Mouse (Mus musculus) embryonic facial prominence, embryonic 12.5 days (tissue): ENCODE results near the gene Ccdc151. TPM values are rescaled to one million over a fixed set of nuclear protein-coding genes. Genes with fewer than 3 reads are reported as not detected.

Experiments
- ATAC-seq: fragments of 200-750 bp; cut with Nextera tagmentation; 2 replicates; pipeline ENCODE4 v1.8.0; 2017; ENCODE audit not compliant: insufficient number of reproducible peaks, insufficient read depth, low FRiP score, low TSS enrichment
- H3K27ac ChIP-seq: fragments of 300-500 bp; sonication (generic); 2 replicates; pipeline ENCODE4 v1.5.1; 2016; ENCODE audit warnings: mild to moderate bottlenecking
- H3K27me3 ChIP-seq: fragments of 300-500 bp; sonication (generic); 2 replicates; pipeline ENCODE4 v1.6.1; 2016; ENCODE audit warnings: mild to moderate bottlenecking, moderate library complexity
- H3K36me3 ChIP-seq: fragments of 300-500 bp; sonication (generic); 2 replicates; pipeline ENCODE4 v1.6.1; 2016; ENCODE audit warnings: mild to moderate bottlenecking
- H3K4me1 ChIP-seq: fragments of 300-500 bp; sonication (generic); 2 replicates; pipeline ENCODE4 v1.6.1; 2016
- H3K4me2 ChIP-seq: fragments of 300-500 bp; sonication (generic); replicated peaks from 2 replicates; pipeline ENCODE4 v1.6.1; 2016; ENCODE audit warnings: mild to moderate bottlenecking, moderate library complexity
- H3K4me3 ChIP-seq: fragments of 300-500 bp; sonication (generic); 2 replicates; pipeline ENCODE4 v1.5.1; 2016; ENCODE audit warnings: mild to moderate bottlenecking
- H3K9ac ChIP-seq: fragments of 300-500 bp; sonication (generic); 2 replicates; pipeline ENCODE4 v1.6.1; 2016; ENCODE audit warnings: mild to moderate bottlenecking, moderate library complexity
- H3K9me3 ChIP-seq: fragments of 300-500 bp; sonication (generic); 2 replicates; pipeline ENCODE4 v1.6.1; 2016; ENCODE audit warnings: mild to moderate bottlenecking, moderate library complexity
- WGBS: fragments of 180-500 bp; shearing (Covaris S2); methylation state at CpG from one replicate; pipeline ENCODE4 v1.1.7; 2016; 5-methylcytosine and 5-hydroxymethylcytosine counted together
- polyA plus RNA-seq: library from polyadenylated mRNA; unstranded; fragments of >200 nt; fragmentation: Nextera tagmentation; extraction: Ambion mirVana; gene quantifications from 2 replicates; pipeline ENCODE4 v1.2.1, GENCODE M21; 2016

The Ccdc151 gene
- polyA plus RNA-seq, 1 experiment from 2014 or later, result 2.0 TPM

- no peaks in the 10 kb centered on the region for H3K9me3 ChIP-seq
- no peaks in the 10 kb centered on the region for H3K36me3 ChIP-seq
- H3K4me1 ChIP-seq, result peaks cover 19% of the 10 kb centered on the region
- H3K4me3 ChIP-seq, result no peak overlapping the region
- H3K4me2 ChIP-seq, result no peak overlapping the region
- peaks cover 66% of the 10 kb centered on the region for H3K27me3 ChIP-seq
- WGBS, result 81% methylated on average over 4 of the region's 4 CpGs
- H3K27ac ChIP-seq, result no peak overlapping the region
- H3K9ac ChIP-seq, result no peak overlapping the region
- ATAC-seq, result no peak
These were observed 10.2 kb downstream of the Ccdc151 start for GRCm38 (mm10) chr9:21992227-21992626.

- H3K4me3 ChIP-seq, result peak within 1 kb of the TSS; percentile 32
- no peaks in the 10 kb centered on the region for H3K36me3 ChIP-seq
- H3K9ac ChIP-seq, result peak within 1 kb of the TSS; percentile 36
- H3K27me3 ChIP-seq, result peaks cover 91% of the 10 kb centered on the region
- under 1% methylated on average over 42 of the region's 42 CpGs for WGBS
- peak within 1 kb of the TSS; percentile 64 for H3K4me2 ChIP-seq
- no peak for ATAC-seq
- H3K27ac ChIP-seq, result no peak within 1 kb of the TSS
- no peaks in the 10 kb centered on the region for H3K9me3 ChIP-seq
- H3K4me1 ChIP-seq, result peaks cover 19% of the 10 kb centered on the region
These were observed 13.0 kb downstream of the Ccdc151 start, which contains the start of gene Rgl3 for GRCm38 (mm10) chr9:21989230-21990110. Gene Rgl3, minus strand, starts transcription at chr9:21989446.

- Histone ChIP-seq H3K9me3 (no peaks in the 10 kb centered on the region), H3K4me3 (peak overlapping the region; percentile 32), H3K9ac (peak overlapping the region; percentile 36), H3K27me3 (peaks cover 91% of the 10 kb centered on the region), H3K36me3 (no peaks in the 10 kb centered on the region), H3K4me2 (peak overlapping the region; percentile 64), H3K4me1 (peaks cover 19% of the 10 kb centered on the region), H3K27ac (no peak overlapping the region)
- WGBS, result 2% methylated on average over 32 of the region's 32 CpGs
- no peak for ATAC-seq
These were observed 13.9 kb downstream of the Ccdc151 start for GRCm38 (mm10) chr9:21988421-21989101.

GRCm38 (mm10) chr9:21987592-21988342 is 14.7 kb downstream of the Ccdc151 start:
- no peak overlapping the region for H3K9ac ChIP-seq
- ATAC-seq, result no peak

GRCm38 (mm10) chr9:21983911-21984310 is 18.5 kb downstream of the Ccdc151 start:
- H3K4me3 ChIP-seq, result no peak overlapping the region
- peaks cover 46% of the 10 kb centered on the region for H3K27me3 ChIP-seq
- no peaks in the 10 kb centered on the region for H3K36me3 ChIP-seq
- WGBS, result 18% methylated on average over 3 of the region's 3 CpGs
- no peak overlapping the region for H3K9ac ChIP-seq
- no peaks in the 10 kb centered on the region for H3K9me3 ChIP-seq
- H3K27ac ChIP-seq, result no peak overlapping the region
- no peak for ATAC-seq
- peaks cover 9% of the 10 kb centered on the region for H3K4me1 ChIP-seq
- no peak overlapping the region for H3K4me2 ChIP-seq

More at GRCm38 (mm10) chr9:21987592-21988342, 14.7 kb downstream of the Ccdc151 start:
- Histone ChIP-seq H3K36me3 (no peaks in the 10 kb centered on the region), H3K4me1 (peaks cover 19% of the 10 kb centered on the region), H3K4me3 (peak overlapping the region; percentile 32; the same call in 1 of the 2 replicates), H3K27ac (no peak overlapping the region), H3K4me2 (peak overlapping the region; percentile 64), H3K27me3 (peaks cover 84% of the 10 kb centered on the region), H3K9me3 (no peaks in the 10 kb centered on the region)
- 8% methylated on average over 36 of the region's 36 CpGs for WGBS

GRCm38 (mm10) chr9:21978398-21979128 is 23.9 kb downstream of the Ccdc151 start:
- H3K4me1 ChIP-seq, result no peaks in the 10 kb centered on the region
- no peak overlapping the region for H3K4me3 ChIP-seq
- H3K4me2 ChIP-seq, result no peak overlapping the region
- 94% methylated on average over 4 of the region's 4 CpGs for WGBS
- H3K27me3 ChIP-seq, result no peaks in the 10 kb centered on the region
- H3K9ac ChIP-seq, result no peak overlapping the region
- H3K36me3 ChIP-seq, result no peaks in the 10 kb centered on the region
- ATAC-seq, result no peak
- H3K27ac ChIP-seq, result no peak overlapping the region
- no peaks in the 10 kb centered on the region for H3K9me3 ChIP-seq

GRCm38 (mm10) chr9:21977972-21978371 is 24.5 kb downstream of the Ccdc151 start:
- Histone ChIP-seq H3K4me1 (no peaks in the 10 kb centered on the region), H3K27ac (no peak overlapping the region), H3K9ac (no peak overlapping the region), H3K9me3 (no peaks in the 10 kb centered on the region), H3K27me3 (no peaks in the 10 kb centered on the region), H3K4me3 (no peak overlapping the region), H3K4me2 (no peak overlapping the region), H3K36me3 (no peaks in the 10 kb centered on the region)
- WGBS, result 29% methylated on average over 2 of the region's 2 CpGs
- ATAC-seq, result no peak

- Histone ChIP-seq H3K9me3 (no peaks in the 10 kb centered on the region), H3K4me1 (no peaks in the 10 kb centered on the region), H3K4me2 (no peak overlapping the region), H3K27me3 (no peaks in the 10 kb centered on the region), H3K27ac (no peak overlapping the region), H3K4me3 (no peak overlapping the region), H3K9ac (no peak overlapping the region), H3K36me3 (no peaks in the 10 kb centered on the region)
- 82% methylated on average over 5 of the region's 5 CpGs for WGBS
- no peak for ATAC-seq
These were observed 25.1 kb downstream of the Ccdc151 start for GRCm38 (mm10) chr9:21977331-21977730.

GRCm38 (mm10) chr9:21976626-21977175 is 25.7 kb downstream of the Ccdc151 start:
- 87% methylated on average over 10 of the region's 10 CpGs for WGBS
- Histone ChIP-seq H3K4me2 (no peak overlapping the region), H3K36me3 (no peaks in the 10 kb centered on the region), H3K4me3 (no peak overlapping the region), H3K27ac (no peak overlapping the region), H3K9ac (no peak overlapping the region), H3K4me1 (no peaks in the 10 kb centered on the region), H3K27me3 (no peaks in the 10 kb centered on the region), H3K9me3 (no peaks in the 10 kb centered on the region)
- ATAC-seq, result no peak

GRCm38 (mm10) chr9:21969304-21969703 is 33.1 kb downstream of the Ccdc151 start:
- Histone ChIP-seq H3K27me3 (no peaks in the 10 kb centered on the region), H3K4me1 (no peaks in the 10 kb centered on the region), H3K36me3 (no peaks in the 10 kb centered on the region), H3K27ac (no peak overlapping the region), H3K9me3 (no peaks in the 10 kb centered on the region), H3K4me3 (no peak overlapping the region), H3K4me2 (no peak overlapping the region), H3K9ac (no peak overlapping the region)
- 89% methylated on average over 4 of the region's 4 CpGs for WGBS
- ATAC-seq, result no peak

- ATAC-seq, result no peak
- Histone ChIP-seq H3K36me3 (no peaks in the 10 kb centered on the region), H3K4me2 (no peak overlapping the region), H3K4me3 (no peak overlapping the region), H3K27ac (no peak overlapping the region), H3K9ac (no peak overlapping the region), H3K27me3 (no peaks in the 10 kb centered on the region), H3K4me1 (no peaks in the 10 kb centered on the region), H3K9me3 (no peaks in the 10 kb centered on the region)
- 60% methylated on average over 6 of the region's 6 CpGs for whole genome bisulfite sequencing
These were observed 33.6 kb downstream of the Ccdc151 start for GRCm38 (mm10) chr9:21968883-21969282.
